Mouse (Mus musculus) liver, adult (tissue): ENCODE results near the gene Il4.

Source experiments
- GATA4 ChIP-seq: IDR thresholded peaks from 2 replicates; pipeline ENCODE4 v1.6.1; 2014; ENCODE audit warnings: mild to moderate bottlenecking, low read length; ENCODE audit not compliant: insufficient replicate concordance

Il4 gene

GRCm38 (mm10) chr11:53609231-53609630 lies 9.2 kb downstream of the Il4 start:
- TF ChIP-seq GATA4 = no peak

DNA sequence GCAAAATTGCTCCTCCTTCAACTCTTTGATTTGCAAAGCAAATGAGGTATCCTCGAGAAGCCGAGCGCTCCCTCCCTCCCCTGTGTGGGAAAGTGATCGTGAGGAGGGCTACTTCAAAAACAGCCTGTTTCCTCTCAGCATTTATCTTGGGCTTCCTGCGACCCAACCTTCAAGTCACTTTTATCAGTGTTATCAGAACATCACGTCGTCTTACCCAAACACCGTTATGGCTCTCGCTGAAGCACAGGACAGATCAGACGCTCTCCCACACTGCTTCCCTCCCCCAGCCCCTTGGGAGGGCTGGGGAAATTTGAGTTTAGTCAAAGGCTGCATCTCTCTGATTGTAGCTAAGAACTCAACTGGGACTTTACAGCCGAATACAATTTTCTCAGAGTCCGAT lies 12.9 kb downstream of the Il4 start:
- TF ChIP-seq GATA4 = no peak

GRCm38 (mm10) chr11:53604983-53605382 lies 13.5 kb downstream of the Il4 start:
- TF ChIP-seq GATA4 = no peak

DNA sequence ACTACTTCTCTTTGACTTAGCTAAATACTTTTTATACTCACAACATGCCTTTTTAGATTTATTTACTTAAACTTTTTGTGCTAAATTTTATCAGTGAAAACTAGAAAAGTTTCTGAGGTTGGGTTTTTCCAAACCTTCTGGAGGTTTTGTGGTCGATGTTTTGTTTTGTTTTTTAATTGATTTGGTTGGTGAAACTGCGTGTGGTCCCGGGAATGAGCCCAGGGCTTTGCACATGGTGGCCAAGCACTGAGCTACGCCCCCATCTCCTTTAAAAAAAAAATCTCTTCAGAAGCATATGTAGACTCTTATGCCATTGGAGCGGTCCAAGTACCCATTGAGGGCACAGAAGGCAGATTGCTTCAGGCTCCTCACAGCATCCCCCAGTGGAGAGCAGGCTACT lies 27.4 kb downstream of the Il4 start:
- TF ChIP-seq GATA4 = no peak

GRCm38 (mm10) chr11:53590368-53590768 lies 28.1 kb downstream of the Il4 start:
- no peak for TF ChIP-seq GATA4

GRCm38 (mm10) chr11:53588279-53588678 lies 30.2 kb downstream of the Il4 start:
- TF ChIP-seq GATA4 = no peak

DNA sequence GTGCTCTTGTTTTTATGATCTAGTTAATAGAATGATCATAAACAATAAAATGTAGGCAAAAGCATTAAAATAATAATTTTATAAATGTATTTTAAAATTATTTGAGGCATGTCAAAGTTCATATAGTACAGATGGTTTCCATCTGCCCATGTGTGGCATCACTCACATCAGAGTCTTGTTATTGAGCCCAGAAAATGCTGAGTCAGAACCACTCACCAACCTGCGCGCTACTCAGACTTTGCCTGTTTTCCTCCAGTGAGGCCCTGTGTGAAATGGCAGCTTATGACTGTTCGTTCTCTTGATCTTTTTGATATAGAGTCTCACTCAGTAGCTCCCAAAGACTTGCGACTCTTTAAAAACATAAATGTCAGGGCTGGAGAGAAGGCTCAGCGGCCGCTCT lies 33.0 kb downstream of the Il4 start:
- no peak for TF ChIP-seq GATA4

DNA sequence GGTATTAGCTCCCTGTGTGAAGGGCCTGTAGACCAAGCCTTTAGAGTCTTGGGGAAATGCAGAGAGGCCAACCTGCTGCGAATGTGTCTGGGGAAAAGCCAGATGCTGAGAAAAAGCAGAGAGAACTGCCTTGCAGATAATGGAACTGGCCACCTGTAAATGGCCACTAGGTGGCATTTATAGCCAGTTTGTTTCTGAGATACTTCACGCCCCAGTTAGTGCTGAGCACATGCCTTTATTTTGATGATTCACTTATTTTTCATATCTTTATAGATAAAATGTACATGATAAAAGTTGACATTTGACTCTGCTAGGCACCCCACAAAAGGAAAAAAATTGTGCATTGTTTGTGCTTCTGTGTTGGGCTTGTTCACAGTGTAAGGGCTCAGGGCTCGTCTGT lies 33.6 kb downstream of the Il4 start:
- no peak for TF ChIP-seq GATA4

DNA sequence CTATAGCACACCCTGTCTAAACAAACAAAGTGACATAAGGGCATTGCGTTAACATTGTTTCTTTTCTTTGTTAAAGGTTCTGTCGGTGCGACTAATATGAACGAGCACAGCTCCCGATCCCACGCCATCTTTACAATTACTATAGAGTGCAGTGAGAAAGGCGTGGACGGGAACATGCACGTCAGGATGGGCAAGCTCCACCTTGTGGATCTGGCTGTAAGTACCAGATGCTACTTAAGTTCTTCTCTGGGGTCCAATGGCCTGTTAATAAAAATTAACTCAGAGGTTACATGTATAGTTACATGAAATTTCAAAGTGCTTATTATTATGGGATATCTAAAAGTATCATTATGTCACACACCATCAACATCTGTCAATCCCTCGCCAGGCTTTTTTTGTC lies 35.3 kb downstream of the Il4 start:
- TF ChIP-seq GATA4 = no peak

DNA sequence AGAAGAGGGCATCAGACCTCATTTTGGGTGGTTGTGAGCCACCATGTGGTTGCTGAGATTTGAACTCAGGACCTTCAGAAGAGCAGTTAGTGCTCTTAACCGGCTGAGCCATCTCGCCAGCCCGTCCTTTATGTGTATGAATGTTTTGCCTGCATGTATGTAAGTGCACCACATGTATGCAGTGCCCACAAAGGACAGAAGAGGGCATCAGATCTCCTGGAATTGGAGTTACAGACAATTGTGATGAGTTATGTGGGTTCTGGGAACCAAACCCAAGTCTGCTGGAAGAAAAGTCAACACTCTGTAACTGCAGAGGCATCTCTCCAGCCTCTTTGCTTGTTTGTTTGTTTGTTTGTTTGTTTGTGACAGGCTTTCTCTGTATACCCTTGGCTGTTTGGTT lies 37.9 kb downstream of the Il4 start:
- no peak for TF ChIP-seq GATA4

- no peak for TF ChIP-seq GATA4
These were observed 51.0 kb downstream of the Il4 start, which contains the start of gene Kif3a for GRCm38 (mm10) chr11:53567224-53568014. Kif3a (plus strand) TSS chr11:53567379.

GRCm38 (mm10) chr11:53566646-53567045 lies 51.8 kb downstream of the Il4 start:
- no peak for TF ChIP-seq GATA4

DNA sequence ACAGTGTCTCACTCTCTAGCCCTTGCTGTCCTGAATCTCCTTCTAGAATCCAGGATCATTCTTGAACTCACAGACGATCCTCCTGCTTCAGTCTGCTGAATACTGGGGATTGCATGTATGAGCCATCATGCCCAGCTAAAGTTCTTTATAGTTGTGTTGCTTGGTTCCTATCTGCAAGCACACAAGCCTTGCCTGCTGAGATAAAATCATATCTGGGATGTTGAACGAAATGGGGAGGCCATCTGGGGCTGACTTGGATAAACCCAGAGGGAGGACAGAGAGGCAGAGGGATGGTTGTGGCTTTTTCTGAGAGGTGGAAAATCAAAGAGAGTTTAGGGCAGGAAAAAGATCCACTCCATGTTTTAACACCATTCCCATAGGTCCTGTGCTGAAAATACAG lies 56.5 kb downstream of the Il4 start:
- TF ChIP-seq GATA4 = no peak
